Mouse (Mus musculus): ENCODE data around the gene Cyfip1. TPM values are rescaled to one million over a fixed set of nuclear protein-coding genes. Genes with fewer than 3 reads are reported as not detected.

Cyfip1 gene
- total and polyA plus RNA-seq, 2 experiments from 2014 or later: 31.8 to 36.3 TPM

- 98% methylated on average over 4 of the region's 4 CpGs for WGBS
- no peak for DNase-seq (ENCODE audit: low spot score)
- TF ChIP-seq CTCF (IDR thresholded peaks at IDR 0.05; ENCODE audit: low read depth): no peak
- no peak for TF ChIP-seq EP300 (IDR thresholded peaks at IDR 0.05; ENCODE audit: low read depth)
- H3K9me3 ChIP-seq (replicated peaks; ENCODE audit: control insufficient read depth, low read length): no peaks in the 10 kb centered on the region
- no peak overlapping the region for H3K27ac ChIP-seq (ENCODE audit: low read depth)
- H3K4me2 ChIP-seq (ENCODE audit: low read depth, low read length): no peak overlapping the region
- H3K27me3 ChIP-seq (ENCODE audit: control insufficient read depth, insufficient read depth, low read length): no peaks in the 10 kb centered on the region
- H3K4me1 ChIP-seq (ENCODE audit: control insufficient read depth, insufficient read depth): peaks cover 10% of the 10 kb centered on the region
- H3K36me3 ChIP-seq (replicated peaks; ENCODE audit: control insufficient read depth, insufficient read depth, low read length): 0 out of 2 replicates have a peak, but pooled peaks cover 4% of the 10 kb centered on the region
- no peak overlapping the region for H3K4me3 ChIP-seq (ENCODE audit: low read depth, low read length)
- H3K9ac ChIP-seq (replicated peaks; ENCODE audit: low read depth, low read length): no peak overlapping the region
- no peak for ATAC-seq (ENCODE audit: insufficient read depth, low read depth)
Observed at GRCm38 (mm10) chr7:55856741-55857140, 15.2 kb downstream of the Cyfip1 start.

- H3K27ac ChIP-seq (ENCODE audit: low read depth): no peak overlapping the region
- no peak overlapping the region for H3K9ac ChIP-seq (replicated peaks; ENCODE audit: low read depth, low read length)
- DNase-seq (ENCODE audit: low spot score) (no peak), ATAC-seq (ENCODE audit: insufficient read depth, low read depth) (no peak)
- H3K4me3 ChIP-seq (ENCODE audit: low read depth, low read length): no peak overlapping the region
- peaks cover 10% of the 10 kb centered on the region for H3K4me1 ChIP-seq (ENCODE audit: control insufficient read depth, insufficient read depth)
- H3K9me3 ChIP-seq (replicated peaks; ENCODE audit: control insufficient read depth, low read length): no peaks in the 10 kb centered on the region
- 78% methylated on average over 2 of the region's 2 CpGs for WGBS
- H3K4me2 ChIP-seq (ENCODE audit: low read depth, low read length): no peak overlapping the region
- TF ChIP-seq EP300 (IDR thresholded peaks at IDR 0.05; ENCODE audit: low read depth) (no peak), CTCF (IDR thresholded peaks at IDR 0.05; ENCODE audit: low read depth) (no peak)
- no peaks in the 10 kb centered on the region for H3K27me3 ChIP-seq (ENCODE audit: control insufficient read depth, insufficient read depth, low read length)
- 0 out of 2 replicates have a peak, but pooled peaks cover 4% of the 10 kb centered on the region for H3K36me3 ChIP-seq (replicated peaks; ENCODE audit: control insufficient read depth, insufficient read depth, low read length)
Observed at GRCm38 (mm10) chr7:55857729-55858128, 16.2 kb downstream of the Cyfip1 start.

GRCm38 (mm10) chr7:55858836-55859517 lies 17.4 kb downstream of the Cyfip1 start:
- no peaks in the 10 kb centered on the region for H3K9me3 ChIP-seq (replicated peaks; ENCODE audit: control insufficient read depth, low read length)
- ATAC-seq (ENCODE audit: insufficient read depth, low read depth): no peak
- peaks cover 10% of the 10 kb centered on the region for H3K4me1 ChIP-seq (ENCODE audit: control insufficient read depth, insufficient read depth)
- H3K4me2 ChIP-seq (ENCODE audit: low read depth, low read length): no peak overlapping the region
- WGBS: 87% methylated on average over 3 of the region's 3 CpGs
- H3K9ac ChIP-seq (replicated peaks; ENCODE audit: low read depth, low read length): no peak overlapping the region
- no peak overlapping the region for H3K4me3 ChIP-seq (ENCODE audit: low read depth, low read length)
- H3K27me3 ChIP-seq (ENCODE audit: control insufficient read depth, insufficient read depth, low read length): no peaks in the 10 kb centered on the region
- TF ChIP-seq CTCF (IDR thresholded peaks at IDR 0.05; ENCODE audit: low read depth) (no peak), EP300 (IDR thresholded peaks at IDR 0.05; ENCODE audit: low read depth) (no peak)
- 0 out of 2 replicates have a peak, but pooled peaks cover 2% of the 10 kb centered on the region for H3K36me3 ChIP-seq (replicated peaks; ENCODE audit: control insufficient read depth, insufficient read depth, low read length)
- H3K27ac ChIP-seq (ENCODE audit: low read depth): no peak overlapping the region
- DNase-seq (ENCODE audit: low spot score): no peak

GRCm38 (mm10) chr7:55859518-55859872 lies 17.9 kb downstream of the Cyfip1 start:
- 76% methylated on average over 2 of the region's 2 CpGs for WGBS
- TF ChIP-seq EP300 (IDR thresholded peaks at IDR 0.05; ENCODE audit: low read depth) (no peak), CTCF (IDR thresholded peaks at IDR 0.05; ENCODE audit: low read depth) (no peak)
- Histone ChIP-seq H3K9ac (replicated peaks; ENCODE audit: low read depth, low read length) (no peak overlapping the region), H3K4me2 (ENCODE audit: low read depth, low read length) (no peak overlapping the region), H3K27me3 (ENCODE audit: control insufficient read depth, insufficient read depth, low read length) (no peaks in the 10 kb centered on the region), H3K4me1 (ENCODE audit: control insufficient read depth, insufficient read depth) (peaks cover 6% of the 10 kb centered on the region), H3K27ac (ENCODE audit: low read depth) (no peak overlapping the region), H3K9me3 (replicated peaks; ENCODE audit: control insufficient read depth, low read length) (no peaks in the 10 kb centered on the region), H3K36me3 (replicated peaks; ENCODE audit: control insufficient read depth, insufficient read depth, low read length) (no peaks in the 10 kb centered on the region), H3K4me3 (ENCODE audit: low read depth, low read length) (no peak overlapping the region)
- no peak for ATAC-seq (ENCODE audit: insufficient read depth, low read depth)
- DNase-seq (ENCODE audit: low spot score): no peak

GRCm38 (mm10) chr7:55859956-55860355 lies 18.4 kb downstream of the Cyfip1 start:
- 79% methylated on average over 6 of the region's 6 CpGs for WGBS
- no peak overlapping the region for H3K4me3 ChIP-seq (ENCODE audit: low read depth, low read length)
- ATAC-seq (ENCODE audit: insufficient read depth, low read depth): no peak

GRCm38 (mm10) chr7:55861175-55861574 lies 19.6 kb downstream of the Cyfip1 start:
- no peaks in the 10 kb centered on the region for H3K27me3 ChIP-seq (ENCODE audit: control insufficient read depth, insufficient read depth, low read length)
- 74% methylated on average over 4 of the region's 4 CpGs for WGBS
- no peak overlapping the region for H3K9ac ChIP-seq (replicated peaks; ENCODE audit: low read depth, low read length)
- H3K27ac ChIP-seq (ENCODE audit: low read depth): no peak overlapping the region
- H3K4me3 ChIP-seq (ENCODE audit: low read depth, low read length): no peak overlapping the region
- no peak for ATAC-seq (ENCODE audit: insufficient read depth, low read depth)
- no peaks in the 10 kb centered on the region for H3K9me3 ChIP-seq (replicated peaks; ENCODE audit: control insufficient read depth, low read length)
- no peaks in the 10 kb centered on the region for H3K36me3 ChIP-seq (replicated peaks; ENCODE audit: control insufficient read depth, insufficient read depth, low read length)
- TF ChIP-seq CTCF (IDR thresholded peaks at IDR 0.05; ENCODE audit: low read depth) (no peak), EP300 (IDR thresholded peaks at IDR 0.05; ENCODE audit: low read depth) (no peak)
- no peak for DNase-seq (ENCODE audit: low spot score)
- no peak overlapping the region for H3K4me2 ChIP-seq (ENCODE audit: low read depth, low read length)
- H3K4me1 ChIP-seq (ENCODE audit: control insufficient read depth, insufficient read depth): peaks cover 6% of the 10 kb centered on the region

More at GRCm38 (mm10) chr7:55859956-55860355, 18.4 kb downstream of the Cyfip1 start:
- no peak for TF ChIP-seq EP300 (IDR thresholded peaks at IDR 0.05; ENCODE audit: low read depth)
- TF ChIP-seq CTCF (IDR thresholded peaks at IDR 0.05; ENCODE audit: low read depth): no peak
- Histone ChIP-seq H3K4me1 (ENCODE audit: control insufficient read depth, insufficient read depth) (peaks cover 6% of the 10 kb centered on the region), H3K4me2 (ENCODE audit: low read depth, low read length) (no peak overlapping the region), H3K36me3 (replicated peaks; ENCODE audit: control insufficient read depth, insufficient read depth, low read length) (no peaks in the 10 kb centered on the region), H3K9ac (replicated peaks; ENCODE audit: low read depth, low read length) (no peak overlapping the region), H3K27ac (ENCODE audit: low read depth) (no peak overlapping the region), H3K27me3 (ENCODE audit: control insufficient read depth, insufficient read depth, low read length) (no peaks in the 10 kb centered on the region), H3K9me3 (replicated peaks; ENCODE audit: control insufficient read depth, low read length) (no peaks in the 10 kb centered on the region)
- DNase-seq (ENCODE audit: low spot score): no peak

Measured in heart, postnatal 0 days (tissue).